Mouse (Mus musculus): ENCODE data around the gene Eps15. TPM values are rescaled to one million over a fixed set of nuclear protein-coding genes. Genes with fewer than 3 reads are reported as not detected.
A peak's percentile ranks its signal among the peaks of the same experiment; 100 is the strongest.
"Not testable (repeated sequence)": the region's sequence is repeated elsewhere in the genome, so short reads cannot be mapped to it uniquely, and the experiment has no call there.

Gene Eps15
- total and polyA plus RNA-seq, 3 experiments, result 3.4 to 77.6 (median 76.6) TPM

DNA sequence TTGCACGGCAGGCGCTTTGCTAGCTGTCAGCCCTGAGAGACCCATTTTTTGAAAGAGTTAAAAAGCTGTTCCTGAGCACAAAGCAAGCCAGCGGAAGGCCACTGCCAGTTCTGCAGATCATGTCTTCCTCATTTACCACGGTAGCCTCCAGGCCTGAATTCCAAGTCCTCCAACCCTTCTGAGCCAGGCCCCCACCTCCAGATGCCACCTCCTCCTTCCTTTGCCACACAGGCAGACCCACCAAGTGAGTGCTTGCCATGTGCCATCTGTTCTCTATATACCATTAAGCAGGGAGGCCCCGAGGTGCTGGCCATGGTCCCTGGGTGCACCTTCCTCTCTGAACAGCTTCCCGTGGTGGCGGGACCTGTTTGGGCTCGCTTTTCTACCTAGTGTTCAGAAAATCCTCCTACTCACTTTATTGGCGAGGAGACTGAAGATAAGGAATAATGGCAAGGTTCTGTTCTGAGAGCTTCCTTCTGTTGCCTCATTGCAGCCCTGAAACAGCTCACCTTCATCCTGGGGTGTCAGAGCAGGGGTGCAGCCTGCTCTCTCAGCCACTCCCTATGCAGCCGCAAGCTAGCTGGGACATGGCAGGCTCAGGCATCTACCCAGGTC, 120.4 kb downstream of the Eps15 start:
- no peak for DNase-seq

DNA sequence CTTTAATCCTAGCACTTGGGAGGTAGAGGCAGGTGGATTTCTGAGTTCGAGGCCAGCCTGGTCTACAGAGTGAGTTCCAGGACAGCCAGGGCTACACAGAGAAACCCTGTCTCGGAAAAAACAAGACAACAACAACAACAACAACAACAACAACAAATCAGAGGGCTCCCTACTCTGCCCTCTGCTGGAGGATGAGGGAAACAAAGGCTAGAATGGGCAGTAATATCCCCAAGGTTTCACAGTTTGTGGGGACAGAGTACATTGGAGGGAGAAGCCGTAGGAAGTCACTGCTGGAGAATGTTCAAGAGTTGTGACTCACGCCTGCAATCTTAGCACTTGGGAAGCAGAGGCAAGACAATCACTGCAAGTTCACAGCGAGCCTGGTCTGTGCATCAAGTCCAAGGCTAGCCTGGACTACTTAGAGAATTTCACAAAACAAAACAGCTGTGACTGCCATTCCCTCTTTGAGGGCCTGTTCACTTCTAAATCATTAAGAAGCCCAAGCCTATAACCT, 121.2 kb downstream of the Eps15 start:
- peak; percentile 24 for DNase-seq

DNA sequence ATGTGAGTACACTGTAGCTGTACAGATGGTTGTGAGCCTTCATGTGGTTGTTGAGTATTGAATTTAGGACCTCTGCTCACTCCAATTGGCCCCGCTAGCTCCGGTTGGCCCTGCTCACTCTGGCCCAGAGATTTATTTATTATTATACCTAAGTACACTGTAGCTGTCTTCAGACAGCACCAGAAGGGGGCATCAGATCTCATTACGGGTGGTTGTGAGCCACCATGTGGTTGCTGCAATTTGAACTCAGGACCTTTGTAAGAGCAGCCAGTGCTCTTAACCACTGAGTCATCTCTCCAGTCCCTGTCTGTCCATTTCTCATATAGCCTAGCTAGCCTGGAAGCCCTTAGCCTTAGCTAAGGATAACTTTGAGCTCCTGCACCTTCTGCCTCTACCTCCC, 124.8 kb downstream of the Eps15 start:
- not testable (repeated sequence) for DNase-seq

DNA sequence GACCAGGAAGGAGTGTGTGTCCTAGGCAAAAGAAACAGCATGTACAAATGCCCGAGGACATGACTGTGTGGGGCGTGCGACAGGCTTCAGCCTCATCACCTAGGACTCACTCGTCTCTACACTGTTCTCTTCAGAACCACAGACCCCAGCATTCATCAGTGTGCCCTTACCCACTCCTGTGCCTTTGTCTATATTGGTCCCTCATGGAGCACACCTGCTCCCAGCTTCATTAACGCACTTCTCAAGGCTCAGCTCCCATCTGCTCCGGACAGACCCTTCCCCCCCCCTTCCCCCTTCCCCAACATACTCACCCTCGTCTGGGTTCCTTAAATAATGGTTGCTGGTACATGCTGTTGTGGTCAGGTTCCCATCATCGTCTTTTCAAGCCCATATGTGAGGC, 125.3 kb downstream of the Eps15 start:
- no peak for DNase-seq

DNA sequence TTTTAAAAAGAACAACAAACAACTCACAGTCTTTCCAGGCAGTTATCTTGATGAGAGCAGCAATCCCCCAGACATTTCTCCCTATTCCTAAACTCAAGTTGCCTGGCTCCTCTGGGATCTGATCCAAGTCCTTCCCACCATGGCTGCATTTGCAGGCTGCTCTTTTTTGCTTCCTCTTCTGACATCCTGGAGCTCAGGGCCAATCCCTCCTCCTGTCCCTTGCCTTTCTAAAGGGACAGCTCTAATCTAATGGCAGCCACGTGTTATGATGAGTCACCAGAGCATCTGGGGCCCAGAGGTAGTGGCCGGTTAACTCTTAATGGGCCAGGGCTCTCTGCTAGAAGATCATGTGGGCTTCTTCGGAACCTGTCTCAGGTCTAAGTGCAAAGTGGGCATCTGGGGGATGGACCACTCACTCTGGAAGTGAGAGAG, 126.0 kb downstream of the Eps15 start:
- peak; percentile 89 for DNase-seq

DNA sequence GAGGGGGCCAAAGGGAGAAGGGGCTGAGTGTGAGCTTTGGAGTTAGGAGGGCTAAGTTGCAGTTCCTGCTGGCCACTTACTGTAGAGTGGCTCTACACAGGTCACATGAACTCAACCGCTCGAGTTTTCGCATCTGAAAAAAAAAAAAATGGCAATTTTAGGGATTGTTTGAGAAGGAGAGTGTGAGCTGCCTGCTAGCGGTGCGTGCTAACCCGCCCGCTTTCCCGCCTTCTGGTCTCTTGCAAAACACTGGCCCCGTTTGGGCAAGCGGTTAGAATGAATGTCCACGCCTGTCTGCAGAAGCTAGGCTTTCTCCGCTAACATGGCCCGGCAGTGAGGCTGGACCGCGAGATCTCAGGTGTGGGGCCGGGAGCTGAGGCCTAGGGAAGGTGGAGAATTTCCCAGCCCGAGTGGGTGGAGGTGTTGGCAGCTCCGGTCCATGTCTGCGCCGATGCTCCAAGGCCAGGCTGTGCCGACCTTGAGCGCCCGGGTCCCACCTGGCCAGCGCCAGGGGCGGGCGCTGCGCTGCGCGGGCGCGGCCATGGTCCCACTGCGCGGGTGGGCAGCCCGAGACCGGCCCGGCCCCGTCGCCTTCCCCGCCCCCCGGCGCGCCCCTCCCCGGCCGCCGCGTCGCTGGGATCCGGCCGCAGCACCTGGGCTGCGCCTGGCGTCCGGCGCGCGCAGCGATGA, 126.6 kb downstream of the Eps15 start, which contains the start of gene Ttc39a:
Gene Ttc39a, plus strand, starts transcription at position 138 of the 690 bp plus-strand sequence.
- peak; percentile 79 for DNase-seq

DNA sequence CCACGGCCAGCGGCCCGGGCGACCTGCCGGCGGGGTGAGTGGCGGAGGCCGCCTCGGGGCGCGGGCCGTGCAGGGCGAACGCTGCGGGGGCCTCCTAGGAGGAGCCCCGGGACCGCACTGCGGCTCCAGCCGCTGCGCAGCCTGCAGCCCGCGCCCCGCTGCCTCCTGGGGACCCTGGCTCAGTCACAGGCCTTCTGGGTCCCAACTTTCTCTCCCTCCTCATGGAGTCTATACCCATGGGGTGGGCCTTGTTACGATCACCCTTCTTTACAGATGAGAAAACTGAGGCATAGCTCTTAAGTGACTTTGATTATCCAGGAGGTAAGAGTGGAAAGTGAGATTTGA, 127.1 kb downstream of the Eps15 start:
- no peak for DNase-seq

DNA sequence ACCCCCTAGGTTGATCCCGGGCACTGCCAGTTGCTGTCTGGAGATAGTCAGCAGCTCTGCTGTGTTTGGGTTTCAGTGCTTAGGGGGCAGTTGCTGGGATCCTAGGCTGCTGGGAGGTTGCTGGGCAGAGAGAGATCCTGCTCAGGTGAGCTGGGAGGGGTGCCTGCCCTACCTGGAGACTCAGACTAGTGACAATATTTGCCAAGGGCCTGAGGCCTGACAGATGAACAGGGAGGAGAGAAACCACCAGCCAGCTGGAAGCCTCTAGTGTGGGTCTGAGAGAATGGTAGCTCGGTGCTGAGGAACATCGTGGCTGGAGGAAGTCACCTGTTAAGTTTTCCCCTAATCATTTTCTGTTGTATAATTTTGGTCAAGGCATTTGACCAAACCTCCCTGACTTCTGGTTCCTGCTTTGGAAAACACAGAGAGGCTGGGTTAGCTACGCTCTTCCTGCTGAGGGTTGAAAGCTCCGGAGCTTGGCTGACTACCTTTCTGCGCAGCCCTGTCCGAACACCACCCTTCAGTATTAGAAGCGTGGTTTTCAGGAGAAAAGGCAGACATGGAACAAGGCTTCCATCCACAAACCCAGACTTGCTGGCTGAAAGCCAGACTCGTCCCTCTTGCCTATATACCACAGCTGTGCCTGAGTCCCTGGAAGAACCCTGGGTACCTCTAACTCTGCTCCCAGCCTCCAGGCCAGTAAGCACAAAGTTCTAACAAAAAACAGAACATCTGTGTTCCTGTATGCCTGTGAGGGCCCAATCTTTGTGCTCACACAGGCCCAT, 127.8 kb downstream of the Eps15 start:
- no peak for DNase-seq

DNA sequence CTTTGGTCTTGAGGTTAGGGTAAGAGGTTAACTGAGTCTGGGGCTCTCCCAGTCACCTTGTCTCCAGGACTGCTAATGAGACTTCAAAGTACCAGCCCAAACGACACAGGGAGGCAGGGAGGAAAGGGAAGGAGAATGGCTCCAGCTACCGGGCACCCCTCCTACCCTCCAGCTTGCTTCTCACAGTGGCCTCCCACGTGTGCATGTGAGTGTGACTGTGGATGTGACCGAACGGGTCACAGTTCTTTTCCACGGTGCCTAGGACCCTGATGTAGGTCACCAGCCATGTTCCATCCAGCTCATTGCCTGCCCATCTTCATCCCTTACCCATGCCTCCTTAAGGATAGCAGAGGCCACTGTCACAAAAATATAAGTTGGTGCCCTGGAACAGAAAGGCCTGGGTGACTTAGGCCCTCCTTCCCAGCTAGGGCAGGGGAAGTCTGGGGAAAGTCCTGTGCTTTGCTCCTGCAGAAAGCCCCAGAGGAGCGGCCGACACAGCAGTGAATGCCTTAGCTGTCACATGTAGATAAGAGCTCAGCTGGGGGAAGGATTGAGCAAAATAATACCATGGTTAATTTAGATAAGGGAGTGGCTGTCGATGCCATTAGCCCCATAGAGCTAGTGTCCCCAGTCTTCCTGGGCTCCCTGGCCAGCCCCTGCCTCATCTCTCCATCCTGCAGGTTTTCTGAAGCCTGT, 130.8 kb downstream of the Eps15 start:
- DNase-seq, result no peak

DNA sequence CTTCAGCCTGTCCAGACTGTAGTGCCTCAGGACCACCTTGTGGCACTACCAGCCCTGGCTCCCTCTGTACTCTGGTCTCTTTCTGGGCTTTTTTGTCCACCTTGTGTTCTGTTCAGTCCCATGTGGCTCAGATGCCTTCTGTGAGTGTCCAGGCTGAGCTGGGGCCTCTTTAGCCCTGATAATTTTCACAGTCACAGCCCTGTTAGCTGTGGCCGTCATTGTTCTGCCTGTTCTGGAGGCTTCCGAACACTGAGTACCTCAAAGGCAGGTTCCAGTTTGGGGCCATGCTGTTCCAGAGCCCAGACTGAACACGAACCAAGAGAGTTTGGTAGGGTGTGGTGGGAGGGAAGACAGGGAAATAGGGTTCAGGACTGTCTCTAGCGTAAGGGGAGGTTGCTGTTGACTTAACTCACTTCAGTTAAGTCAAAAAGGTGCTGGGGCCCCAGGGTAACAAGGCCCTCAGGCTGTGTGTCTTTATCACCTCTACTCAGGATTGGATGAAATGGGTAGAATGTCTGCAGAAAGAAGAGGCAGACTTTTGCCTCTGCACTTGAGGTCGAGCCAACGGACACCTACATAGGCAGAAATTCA, 131.4 kb downstream of the Eps15 start:
- no peak for DNase-seq

DNA sequence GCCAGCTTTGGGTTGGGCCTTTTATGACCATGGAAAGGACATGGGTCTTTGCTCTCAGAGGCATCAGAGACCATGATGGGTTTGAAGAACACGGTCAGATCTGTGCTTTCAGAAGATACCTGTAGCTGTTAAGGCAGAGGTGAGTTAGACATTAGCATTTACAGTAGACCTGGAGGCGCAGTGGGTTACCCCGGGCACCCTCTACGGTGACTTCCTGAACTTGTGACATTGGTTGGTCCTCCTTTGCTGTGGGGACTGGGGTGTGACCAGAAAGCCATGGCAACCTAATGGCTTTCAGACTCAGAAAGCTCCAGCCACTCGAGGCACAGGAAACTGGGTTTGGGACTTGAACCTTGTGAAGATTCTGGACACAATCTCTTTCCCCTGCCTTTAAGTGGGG, 132.2 kb downstream of the Eps15 start:
- no peak for DNase-seq

DNA sequence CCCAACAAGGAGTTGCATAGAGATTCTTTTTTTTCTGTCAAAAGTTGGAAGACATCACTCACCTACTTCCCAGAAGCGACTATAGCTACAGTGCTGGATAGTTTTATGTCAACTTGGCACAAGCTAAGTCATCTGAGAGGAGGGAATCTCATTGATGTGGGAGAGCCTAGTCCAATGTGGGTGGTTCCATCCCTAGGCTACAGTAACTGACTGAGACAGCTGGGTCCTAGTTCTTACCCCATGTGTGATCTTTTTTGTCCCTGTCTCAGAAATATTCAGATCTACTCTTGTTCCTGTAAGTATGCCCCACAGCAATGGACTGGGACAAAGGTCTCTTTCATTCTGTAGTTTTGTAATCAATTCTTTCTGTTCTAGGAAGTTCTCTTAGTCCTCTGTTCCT, 137.9 kb downstream of the Eps15 start:
- DNase-seq, result no peak

DNA sequence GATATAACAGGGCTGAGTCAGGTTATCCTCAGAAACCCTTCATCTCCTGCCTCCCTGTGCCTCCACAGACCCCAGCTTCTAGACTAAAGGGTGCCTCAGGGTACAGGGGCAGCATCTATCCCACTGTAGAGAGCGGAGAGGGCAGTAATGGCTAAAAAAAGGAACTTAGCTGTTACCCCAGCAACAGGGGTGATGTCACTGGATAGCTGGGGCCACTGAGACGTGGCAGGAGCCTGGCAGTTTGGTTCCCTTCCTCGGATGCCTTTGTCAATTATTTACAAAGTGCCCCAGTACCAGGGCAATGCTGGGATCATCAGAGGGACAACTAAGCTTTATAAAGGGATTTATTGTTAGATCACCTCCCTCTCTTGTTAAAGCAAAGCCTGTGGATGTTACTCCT, 138.9 kb downstream of the Eps15 start:
- no peak for DNase-seq

DNA sequence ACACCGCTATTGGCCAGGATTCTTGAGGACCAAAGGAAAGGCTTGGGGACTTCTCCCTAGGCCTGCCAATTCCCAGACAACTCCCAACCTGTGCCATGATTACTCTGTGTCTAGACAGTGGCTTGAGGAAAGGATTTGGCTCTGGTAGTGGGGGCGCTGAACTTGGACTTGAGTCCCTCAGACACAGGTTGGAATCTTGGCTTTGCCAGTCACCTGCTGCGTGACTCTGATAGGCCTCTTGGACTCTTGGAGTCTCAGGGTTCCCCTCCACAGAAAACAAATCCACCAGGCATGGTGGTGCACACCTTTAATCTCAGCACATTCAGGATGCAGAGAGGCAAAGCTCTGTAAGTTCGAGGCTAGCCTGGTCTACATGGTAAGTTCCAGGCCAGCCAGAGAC, 139.5 kb downstream of the Eps15 start:
- DNase-seq, result no peak

DNA sequence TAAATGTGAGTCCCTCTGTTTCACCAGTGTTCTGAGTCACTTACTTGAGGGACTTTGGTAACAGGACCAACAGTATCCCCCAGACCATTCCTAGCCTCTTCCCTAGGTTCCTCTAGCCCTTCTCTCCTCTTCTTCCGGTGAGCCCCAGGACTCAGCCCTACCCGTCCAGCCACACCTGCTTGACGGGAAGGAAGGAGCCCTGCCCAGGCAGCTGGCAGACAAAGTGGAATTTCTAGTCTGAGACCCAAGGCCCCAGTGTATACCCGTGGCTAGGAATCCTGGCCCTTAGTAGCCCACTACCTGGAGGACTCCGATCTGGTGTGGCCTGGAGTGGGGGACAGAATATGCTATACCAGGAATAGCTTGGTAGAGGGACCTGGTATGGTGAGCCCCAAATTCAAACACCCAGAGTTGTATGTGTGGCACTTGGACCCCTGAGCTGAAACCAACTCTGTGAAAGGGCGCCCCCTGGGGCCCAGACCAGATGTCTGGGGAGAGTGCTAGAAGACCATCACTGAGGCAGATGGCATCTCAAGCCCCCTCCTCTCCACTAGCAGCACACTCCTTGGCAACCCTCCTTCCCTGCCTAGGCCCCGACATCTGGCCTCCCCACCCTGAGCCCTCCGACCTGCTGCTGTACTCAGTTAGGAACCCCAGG, 140.2 kb downstream of the Eps15 start:
- DNase-seq, result no peak

DNA sequence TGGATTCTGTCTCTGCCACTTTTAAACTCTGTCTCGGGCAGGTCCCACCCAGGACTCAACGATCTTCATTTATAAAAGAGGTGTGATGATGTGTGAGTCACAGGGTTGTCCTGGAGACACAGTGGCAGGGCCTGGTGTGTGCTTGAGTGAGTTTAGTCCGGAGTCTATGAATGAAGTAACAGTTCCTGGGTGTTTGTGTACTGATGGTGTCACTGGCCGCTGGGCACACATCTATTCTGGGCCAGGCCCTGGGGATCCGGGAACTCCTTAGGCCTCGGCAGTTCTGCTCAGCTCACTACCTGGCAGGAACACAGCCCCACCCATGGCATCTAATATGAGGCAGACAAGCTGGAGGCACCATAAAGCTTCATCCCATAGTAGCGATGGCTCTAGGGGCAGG, 141.5 kb downstream of the Eps15 start:
- DNase-seq, result no peak

DNA sequence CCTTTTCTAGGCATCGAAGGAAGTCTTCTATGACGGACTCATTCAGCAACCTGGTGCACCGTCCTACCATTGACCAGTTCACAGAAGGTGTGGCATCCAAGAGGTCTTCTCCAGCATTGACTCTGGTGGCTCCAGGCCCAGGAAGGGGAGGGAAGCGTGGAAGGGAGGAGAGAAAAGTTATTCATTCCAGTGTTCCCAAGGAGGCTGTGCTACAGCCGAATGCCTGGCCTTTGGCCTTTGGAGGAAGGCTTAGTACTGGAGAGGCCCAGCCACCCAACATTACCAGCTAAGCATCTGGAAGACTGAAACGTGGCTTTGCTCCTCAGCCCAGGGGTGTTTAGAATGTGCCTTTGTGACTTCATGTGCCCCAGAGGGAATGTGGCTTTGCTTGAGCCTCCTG, 142.4 kb downstream of the Eps15 start:
- DNase-seq, result no peak

DNA sequence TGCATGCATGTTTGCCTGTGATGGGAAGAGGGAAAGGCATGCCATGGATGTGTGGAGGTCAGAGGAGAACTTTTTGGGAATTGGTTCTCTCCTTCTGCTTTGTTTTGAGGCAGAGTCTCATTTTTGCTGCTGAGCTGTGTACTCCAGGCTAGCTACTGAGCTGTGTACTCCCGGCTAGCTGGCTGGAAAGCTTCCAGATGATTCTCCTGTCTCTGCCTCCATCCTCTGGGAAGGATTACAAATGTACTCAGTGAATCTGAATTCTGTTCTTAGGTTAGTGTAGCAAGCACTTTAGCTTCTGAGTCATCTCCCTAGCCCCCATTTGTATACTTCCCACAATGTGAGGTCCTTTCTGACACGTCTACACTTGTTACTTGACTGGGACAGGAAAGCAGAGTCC, 143.4 kb downstream of the Eps15 start:
- DNase-seq, result no peak

DNA sequence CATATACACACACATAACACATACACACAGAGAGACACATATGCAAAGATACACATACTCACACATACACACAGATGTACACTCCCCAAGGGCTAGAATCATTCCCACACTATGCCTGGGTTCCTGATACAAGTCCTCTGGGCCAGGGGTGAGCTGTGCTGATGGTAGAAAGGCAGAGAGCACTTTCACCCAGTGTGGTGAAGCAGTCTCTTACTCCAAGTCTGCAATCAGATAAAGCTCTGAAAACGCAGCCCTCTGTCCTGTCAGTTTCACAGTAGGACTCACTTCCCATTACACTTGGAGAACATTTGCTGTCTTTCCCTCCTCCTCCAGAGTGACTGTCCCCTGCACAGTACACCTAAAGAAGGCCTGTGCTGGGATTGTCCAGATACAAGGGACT, 147.0 kb downstream of the Eps15 start:
- no peak for DNase-seq

DNA sequence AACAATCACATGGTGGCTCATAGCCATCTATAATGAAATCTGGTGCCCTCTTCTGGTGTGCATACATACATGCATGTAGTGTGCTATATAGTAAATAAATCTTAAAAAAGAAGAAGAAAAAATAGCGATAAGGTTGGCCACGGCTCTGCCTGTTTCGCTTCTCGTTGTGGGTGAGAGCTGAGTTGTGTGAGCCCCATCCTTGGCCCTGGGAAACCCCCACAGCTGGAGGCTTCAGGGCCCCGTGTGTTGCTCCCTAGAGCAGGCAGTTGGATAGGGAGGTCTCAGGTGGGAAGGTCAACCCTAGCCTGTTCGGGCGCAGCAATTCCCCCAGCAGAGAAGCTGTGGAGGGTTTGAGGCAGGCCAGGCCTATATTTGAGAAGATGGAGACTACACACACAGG, 150.2 kb downstream of the Eps15 start:
- no peak for DNase-seq

DNA sequence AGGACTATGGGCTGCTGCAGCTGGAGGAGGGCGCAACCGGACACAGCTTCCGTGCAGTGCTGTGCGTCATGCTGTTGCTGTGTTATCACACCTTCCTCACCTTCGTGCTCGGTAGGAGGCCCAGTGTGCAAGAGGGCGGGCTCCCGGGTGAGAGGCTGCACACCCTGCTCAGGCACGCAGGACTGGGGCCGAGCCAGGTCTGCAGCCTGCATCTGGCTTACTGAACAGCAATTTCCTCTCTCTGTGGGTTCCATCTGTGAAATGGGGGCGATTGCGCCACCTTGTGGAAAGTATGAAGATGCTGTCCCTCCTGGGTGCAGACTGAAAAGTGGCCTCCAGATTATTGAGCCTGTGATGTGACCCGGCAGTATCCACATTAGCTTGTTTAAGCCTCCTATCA, 150.8 kb downstream of the Eps15 start:
- DNase-seq, result peak; percentile 57

Measured in adrenal gland, adult 2 months (tissue).